Mouse (Mus musculus) brain, adult 2 months (tissue): ENCODE measurements around the gene Olfr558.

ENCODE experiments used
- DNase-seq: peaks from one replicate; pipeline ENCODE4 v3.0.0; 2011; ENCODE audit warnings: low read depth, low spot score

The Olfr558 gene

DNA sequence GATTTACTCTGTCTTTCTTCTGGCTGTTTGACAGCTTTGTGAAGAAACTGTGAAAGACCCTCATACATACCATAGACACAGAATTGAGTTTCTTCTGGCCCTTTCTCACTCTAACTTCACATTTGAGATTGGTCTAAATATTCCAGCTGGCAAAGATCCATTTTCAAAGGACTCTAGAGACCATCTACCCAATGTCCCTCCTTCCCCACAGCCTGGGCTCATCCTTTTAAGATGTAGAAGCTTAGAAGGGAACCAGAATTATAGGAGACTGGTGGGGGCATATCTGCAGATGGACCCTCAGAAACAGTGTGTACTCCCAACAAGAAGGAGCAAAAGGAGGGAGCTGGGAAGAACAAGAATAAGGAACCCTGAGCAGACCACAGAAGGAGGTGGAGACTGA lies at the start of gene Olfr558:
TSS of gene Olfr558 (plus strand) at position 301 of the 400 bp plus-strand sequence.
- no peak for DNase-seq

DNA sequence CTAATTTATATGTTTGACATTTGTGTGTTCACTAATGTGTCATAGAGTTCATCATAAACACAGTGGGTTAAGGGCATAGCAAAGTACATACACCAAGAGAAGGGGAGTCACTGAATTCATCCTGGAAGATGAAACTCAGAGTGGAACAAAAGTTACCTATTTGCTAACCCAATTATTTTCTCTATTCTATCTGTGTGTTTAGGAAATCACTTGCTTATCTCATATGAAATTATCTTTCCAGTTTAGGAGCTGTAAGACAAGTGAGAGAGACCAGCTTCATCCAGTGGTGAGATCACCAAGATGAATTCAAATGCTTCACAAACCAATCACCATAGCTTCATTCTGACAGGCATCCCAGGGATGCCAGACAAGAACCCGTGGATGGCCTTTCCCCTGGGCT lies 43.5 kb upstream of the Olfr558 start, which contains the start of gene Olfr555:
TSS of gene Olfr555 (plus strand) at position 301 of the 400 bp plus-strand sequence.
- no peak for DNase-seq

DNA sequence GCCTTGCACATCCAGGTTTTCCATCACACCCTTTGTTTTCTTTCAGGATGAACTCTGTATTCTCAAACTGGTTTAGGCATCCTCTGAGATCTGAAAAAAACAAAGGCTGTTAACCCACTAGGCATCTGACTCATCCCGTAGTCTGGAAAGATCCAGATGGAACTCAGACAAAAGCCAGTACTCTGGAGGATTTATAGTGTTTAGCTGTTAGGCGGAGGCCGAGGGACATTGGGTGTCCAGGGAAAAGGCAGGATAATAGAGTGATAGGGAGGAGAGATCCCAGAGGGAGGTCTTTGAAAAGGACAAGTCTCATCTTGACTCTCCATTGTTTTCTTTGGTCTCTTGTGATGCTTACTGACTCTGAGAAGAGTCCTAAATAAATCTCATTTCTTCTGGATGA lies 37.4 kb upstream of the Olfr558 start, which contains the start of gene Olfr556:
TSS of gene Olfr556 (plus strand) at position 301 of the 400 bp plus-strand sequence.
- no peak for DNase-seq

DNA sequence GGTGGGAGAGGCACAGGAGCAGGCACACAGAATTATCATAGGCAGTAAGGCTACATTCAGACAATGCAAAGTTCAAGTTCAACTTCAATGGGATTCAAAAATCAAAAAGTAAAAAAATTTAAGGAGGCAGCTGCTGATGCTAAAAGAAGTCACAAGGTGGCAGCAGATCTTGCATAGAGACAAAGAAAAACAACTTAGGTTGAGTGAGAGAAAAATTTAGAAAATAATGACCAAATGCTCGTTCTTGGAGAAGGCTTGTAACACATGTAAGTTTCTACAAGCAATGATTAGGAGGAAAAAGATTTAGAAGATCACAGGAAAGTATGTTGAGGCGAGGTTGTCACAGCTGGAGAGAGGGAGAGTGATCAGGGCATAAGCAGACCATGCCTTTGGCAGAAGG lies 36.6 kb upstream of the Olfr558 start:
- DNase-seq: peak; percentile 17

DNA sequence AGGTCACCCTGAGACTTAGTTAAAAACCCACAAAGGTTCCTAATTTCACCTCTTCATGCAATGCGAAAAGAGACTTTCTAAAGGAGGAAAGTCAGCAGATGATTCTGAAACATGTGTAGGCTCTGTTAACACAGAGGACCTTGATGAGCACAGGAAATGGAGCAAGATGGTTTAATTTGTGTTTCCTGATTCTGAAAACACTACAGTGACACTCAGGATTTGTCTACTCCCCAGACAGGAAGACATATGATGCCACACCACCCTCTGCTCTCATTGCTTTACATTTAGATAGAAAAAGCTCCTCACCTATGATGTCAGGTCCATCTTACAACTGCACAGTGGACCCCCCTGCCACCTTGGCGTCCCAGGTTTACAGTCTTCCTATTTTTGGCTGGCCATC lies 25.8 kb upstream of the Olfr558 start:
- DNase-seq: no peak

DNA sequence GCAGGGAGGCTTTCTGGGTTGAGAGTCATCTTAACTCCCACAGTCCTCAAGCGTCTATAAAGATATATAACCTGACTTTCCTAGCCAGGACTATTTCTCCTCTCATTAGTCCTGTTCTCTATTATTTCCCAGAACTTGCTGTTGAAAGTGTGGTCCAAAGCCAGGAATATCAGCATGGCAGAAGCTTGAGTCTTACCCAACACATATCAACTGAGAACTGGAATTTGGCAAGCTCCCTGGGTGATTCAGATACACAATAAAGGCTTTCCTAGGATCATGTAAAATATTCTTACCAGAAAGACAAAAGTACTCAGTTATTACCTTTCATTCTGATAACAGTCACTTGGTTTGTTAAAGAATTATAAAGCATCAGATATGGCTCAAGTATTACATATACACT lies 20.1 kb upstream of the Olfr558 start:
- peak; percentile 8 for DNase-seq

DNA sequence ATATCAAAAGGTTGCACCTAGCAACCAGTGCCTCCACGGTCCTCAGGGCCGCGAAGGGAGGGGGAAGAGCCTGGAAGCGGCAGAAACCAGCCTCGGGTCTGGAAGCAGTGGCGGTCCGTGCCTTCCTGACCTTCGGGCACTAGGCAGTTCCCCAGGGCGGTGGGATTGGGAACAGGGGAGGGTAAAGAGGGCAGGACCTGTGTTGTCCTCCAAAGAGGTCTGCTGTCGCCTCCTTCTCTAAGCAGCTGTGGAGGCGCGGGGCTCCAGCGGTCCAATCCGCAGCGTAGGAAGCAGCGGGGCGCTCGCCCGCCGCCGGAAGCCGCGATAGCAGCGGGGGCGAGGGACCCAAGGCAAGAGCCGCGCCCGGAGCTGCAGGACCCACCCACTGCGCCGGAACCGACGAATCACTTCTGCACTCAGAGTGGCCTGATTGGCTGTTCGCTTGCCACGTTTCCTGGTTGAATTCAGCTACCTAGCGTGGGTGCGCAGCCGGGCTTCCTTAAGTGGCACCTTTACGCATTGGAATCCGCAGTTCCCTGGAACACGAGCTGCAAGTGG lies 15.0 kb upstream of the Olfr558 start, which contains the start of gene Trim68:
TSS of gene Trim68 (minus strand) at position 384 of the 558 bp plus-strand sequence.
- DNase-seq: peak; percentile 95

DNA sequence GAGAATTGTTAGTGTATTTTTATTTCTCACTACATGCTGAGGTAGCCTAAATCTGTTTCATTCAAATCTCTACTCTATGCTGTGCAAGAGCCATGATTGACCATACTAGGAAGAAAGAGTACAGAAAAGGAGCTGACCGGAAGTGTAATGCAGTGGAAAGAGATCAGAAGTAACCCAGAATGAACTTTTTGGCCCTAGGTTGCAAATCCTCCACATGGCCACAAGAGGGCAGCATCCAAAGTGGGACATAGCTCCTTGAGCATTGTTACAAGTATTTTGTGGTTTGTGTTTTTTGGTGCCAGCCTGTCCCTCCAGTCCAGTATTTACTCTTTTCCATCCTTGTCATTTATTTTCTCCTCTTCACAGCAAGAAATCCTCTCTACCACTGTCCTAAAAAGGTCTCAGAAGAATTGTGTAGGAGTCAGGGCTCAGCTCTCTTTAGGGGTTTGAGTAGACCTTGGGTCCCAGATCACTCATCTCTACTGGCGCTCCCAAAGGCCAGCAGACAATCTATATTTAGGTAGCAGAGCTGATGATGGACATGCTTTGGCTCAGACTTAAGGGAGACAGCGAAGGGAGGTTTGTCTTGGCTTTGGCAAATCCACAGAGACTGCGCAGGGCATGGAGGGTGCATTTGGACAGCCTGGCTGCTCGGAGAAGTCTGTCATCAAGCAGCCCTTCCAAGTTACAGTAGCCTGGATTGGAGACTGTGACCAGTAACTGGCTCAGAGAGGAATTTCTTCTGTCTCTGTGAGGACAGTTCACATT lies 6.5 kb upstream of the Olfr558 start, which contains the start of gene Olfr557:
TSS of gene Olfr557 (plus strand) at position 553 of the 768 bp plus-strand sequence.
- DNase-seq: peak; percentile 59

DNA sequence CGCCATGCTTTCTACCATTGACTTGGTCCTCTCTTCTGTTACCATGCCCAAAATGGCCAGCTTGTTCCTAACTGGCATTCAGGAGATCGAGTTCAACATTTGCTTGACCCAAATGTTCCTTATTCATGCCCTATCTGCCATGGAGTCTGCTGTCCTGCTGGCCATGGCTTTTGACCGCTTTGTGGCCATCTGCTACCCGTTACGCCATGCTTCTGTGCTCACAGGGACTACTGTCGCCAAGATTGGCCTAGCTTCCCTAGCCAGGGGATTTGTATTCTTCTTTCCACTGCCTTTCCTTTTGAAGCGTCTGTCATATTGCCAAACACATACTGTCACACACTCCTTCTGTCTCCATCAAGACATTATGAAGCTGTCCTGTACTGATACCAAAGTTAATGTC lies 3.6 kb upstream of the Olfr558 start:
- peak; percentile 63 for DNase-seq

DNA sequence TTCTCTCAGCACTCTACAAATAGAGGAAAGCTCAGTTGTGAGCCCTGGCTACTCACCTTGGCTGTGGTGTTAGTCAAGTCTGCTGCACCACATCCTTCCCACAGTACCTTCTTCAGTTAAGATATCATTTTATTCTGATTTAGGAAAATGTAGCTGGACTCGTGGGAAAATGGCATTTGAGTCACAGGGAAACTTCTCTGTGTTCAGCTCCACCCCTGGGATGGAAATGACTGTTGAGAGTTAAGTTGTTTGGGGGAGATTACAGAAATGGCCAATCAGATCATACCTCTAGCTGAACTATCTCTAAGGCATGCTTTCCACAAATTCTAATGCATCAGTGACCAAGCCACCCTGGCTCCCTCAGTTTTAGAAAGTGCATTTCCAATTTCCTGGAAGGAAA lies 17.0 kb downstream of the Olfr558 start, which contains the start of gene Olfr33:
TSS of gene Olfr33 (minus strand) at position 101 of the 400 bp plus-strand sequence.
- DNase-seq: no peak

DNA sequence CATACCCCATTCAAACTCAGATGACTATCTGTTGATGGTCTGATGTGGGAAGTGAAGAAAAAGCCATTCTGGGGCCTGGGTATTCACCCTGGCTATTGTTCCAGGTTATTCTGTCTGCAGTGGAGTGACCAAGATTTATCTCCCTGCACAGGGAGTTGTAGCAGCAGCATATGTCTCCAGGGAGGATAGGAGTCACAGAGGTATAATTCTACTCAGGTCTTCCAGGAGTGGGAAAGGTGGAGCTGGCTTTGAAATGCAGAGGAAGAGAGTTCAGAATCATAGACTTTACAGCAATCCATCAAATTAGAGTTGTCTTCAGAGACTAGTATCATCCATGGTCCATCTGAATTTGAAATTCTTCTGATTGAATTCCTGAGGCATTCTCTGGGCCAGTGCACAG lies 25.4 kb downstream of the Olfr558 start, which contains the start of gene Olfr559:
TSS of gene Olfr559 (minus strand) at position 101 of the 400 bp plus-strand sequence.
- no peak for DNase-seq

DNA sequence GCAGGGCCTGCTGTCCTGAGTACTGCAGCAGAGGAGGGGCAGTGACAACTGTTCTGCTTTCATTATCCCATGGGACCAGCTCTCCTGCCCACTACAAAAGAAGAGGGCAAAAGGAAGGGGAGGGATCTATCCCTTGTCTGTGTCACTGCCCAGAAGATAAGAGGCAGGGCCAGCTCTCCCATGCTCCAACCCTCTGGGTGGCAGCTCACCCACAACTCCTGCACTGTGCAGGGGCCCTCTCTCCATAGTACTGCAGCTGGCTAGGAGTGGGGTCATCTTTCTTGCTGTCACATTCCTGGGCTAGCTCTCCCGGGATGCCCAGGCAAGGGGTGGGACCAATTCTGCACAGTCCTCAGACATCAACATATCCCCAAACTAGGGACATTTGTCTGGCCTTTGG lies 31.8 kb downstream of the Olfr558 start:
- DNase-seq: no peak

DNA sequence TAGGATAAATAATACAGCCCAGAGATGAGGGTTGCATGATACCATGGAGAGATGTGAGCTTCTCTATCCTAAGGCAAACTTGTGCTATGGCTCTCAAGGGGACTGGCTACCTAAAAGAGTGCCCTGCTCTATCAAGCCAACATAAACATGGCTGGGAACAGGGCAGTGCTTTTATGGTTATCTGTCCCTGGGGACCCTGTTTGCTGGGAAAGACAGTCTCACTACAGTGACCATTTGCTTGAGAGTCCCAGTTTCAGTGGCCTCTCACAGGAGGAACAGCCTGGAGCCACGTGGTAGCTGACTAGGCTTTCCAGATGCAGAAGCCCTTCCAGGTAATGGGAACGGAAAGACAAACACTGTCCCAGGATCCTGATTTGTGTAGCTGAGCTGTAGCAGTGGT lies 35.7 kb downstream of the Olfr558 start:
- no peak for DNase-seq

DNA sequence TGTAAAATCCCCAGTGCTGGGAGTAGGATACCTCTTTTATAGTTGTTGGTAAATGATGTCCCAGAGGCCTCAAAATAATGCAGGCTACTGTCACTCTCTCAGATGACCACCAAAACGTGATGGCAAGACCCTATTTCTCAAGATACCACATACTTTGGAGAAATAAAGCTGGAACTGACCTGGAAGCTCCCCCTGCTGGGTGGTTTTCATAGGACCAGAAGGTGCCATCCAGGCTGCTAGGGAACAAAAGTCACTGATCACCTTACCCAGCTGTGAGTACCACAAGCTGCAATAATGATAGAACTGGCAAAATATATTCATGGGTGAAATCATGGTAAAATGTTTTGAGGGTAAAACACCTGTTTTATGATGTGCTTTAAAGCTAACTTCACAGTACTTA lies 50.1 kb downstream of the Olfr558 start:
- DNase-seq: peak; percentile 1

DNA sequence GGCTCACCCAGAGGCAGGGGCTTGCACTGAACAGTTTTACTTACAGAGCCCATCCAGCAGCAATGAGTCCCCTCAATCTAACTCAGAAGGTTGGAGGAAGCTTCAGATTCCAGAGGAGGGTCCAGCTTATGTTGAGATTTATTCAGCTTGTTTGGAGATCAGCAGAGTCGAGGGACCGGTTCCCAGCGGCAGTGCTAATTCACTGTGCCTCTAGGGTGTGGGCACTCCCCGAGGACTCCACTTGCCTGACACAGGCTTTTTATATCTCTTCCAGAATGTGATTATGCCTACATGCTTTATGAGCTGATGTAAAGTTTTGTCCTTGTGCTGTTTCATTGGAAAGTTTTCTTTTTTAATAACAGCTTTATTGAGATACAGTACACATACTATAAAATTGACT lies 57.3 kb downstream of the Olfr558 start, which contains the start of the genes Olfr560 and Olfr78:
TSS of gene Olfr560 (minus strand) at position 101 of the 400 bp plus-strand sequence.
TSS of gene Olfr78 (minus strand) at position 206 of the 400 bp plus-strand sequence.
- DNase-seq: no peak
